Mouse (Mus musculus): Measurements from ENCODE around the gene E430018J23Rik. TPM values are rescaled to one million over a fixed set of nuclear protein-coding genes. Genes with fewer than 3 reads are reported as not detected.
"Not testable (repeated sequence)": the region's sequence is repeated elsewhere in the genome, so short reads cannot be mapped to it uniquely, and the experiment has no call there.

Gene E430018J23Rik
- total and polyA plus RNA-seq, 2 experiments from 2014 or later, result 1.4 to 9.1 TPM

DNA sequence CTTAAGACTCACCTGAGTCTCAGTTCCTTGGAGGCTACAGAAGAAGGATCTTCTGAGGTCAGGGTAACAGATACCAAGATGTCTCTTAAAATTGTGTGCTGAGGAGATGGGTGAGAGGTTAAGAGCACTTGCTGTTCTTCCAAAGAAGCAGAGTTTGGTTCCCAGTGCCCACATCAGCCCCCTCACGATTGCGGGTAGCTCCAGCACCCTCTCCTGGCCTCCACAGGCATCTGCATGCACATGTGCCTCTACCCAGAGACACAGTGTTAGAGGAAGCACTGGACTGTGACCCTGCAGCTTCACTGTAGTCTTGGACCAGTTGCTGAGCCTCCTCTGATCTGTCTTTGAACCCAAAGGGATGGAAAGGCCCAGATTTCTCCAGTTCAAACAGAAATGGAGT lies 9.6 kb upstream of the E430018J23Rik start:
- no peak overlapping the region for H3K9ac ChIP-seq (replicated peaks; ENCODE audit: low read length, poor library complexity, severe bottlenecking)
- 64% methylated on average over 2 of the region's 2 CpGs for WGBS
- no peak overlapping the region for H3K4me3 ChIP-seq (ENCODE audit: low read depth, low read length)
- H3K27me3 ChIP-seq (ENCODE audit: insufficient read depth, low read length), result no peaks in the 10 kb centered on the region
- no peaks in the 10 kb centered on the region for H3K36me3 ChIP-seq (ENCODE audit: insufficient read depth, low read length)
- DNase-seq (ENCODE audit: low spot score) (no peak), ATAC-seq (ENCODE audit: low FRiP score) (no peak)
- TF ChIP-seq CTCF (IDR thresholded peaks at IDR 0.05), result no peak
- no peaks in the 10 kb centered on the region for H3K4me1 ChIP-seq (ENCODE audit: insufficient read depth, low read length)
- H3K27ac ChIP-seq (ENCODE audit: low read depth, low read length), result no peak overlapping the region
- H3K4me2 ChIP-seq (ENCODE audit: low read depth, low read length, poor library complexity, severe bottlenecking), result no peak overlapping the region
- no peaks in the 10 kb centered on the region for H3K9me3 ChIP-seq (ENCODE audit: low read length)

DNA sequence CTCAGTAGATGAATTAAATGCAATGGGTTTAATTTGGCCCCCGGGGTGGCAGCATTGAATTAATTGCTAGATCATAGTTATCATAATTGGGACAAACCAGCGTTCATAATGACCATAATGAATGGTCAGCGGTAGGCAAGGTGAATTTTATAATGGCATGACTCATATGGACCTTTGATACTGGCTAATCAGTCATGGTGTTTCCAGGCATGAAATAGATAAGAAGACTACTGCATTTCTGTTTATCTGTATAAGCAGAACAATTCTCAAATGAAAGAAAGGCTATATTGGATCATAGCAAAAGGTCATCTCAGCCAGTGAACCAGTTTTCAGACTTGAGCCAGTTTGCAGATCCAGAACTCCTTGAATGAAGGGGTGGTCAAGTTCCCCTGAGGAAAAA lies 6.9 kb upstream of the E430018J23Rik start:
- ATAC-seq (ENCODE audit: low FRiP score) (no peak), DNase-seq (ENCODE audit: low spot score) (no peak)
- no peak overlapping the region for H3K9ac ChIP-seq (replicated peaks; ENCODE audit: low read length, poor library complexity, severe bottlenecking)
- no peak overlapping the region for H3K4me2 ChIP-seq (ENCODE audit: low read depth, low read length, poor library complexity, severe bottlenecking)
- no peak overlapping the region for H3K27ac ChIP-seq (ENCODE audit: low read depth, low read length)
- TF ChIP-seq CTCF (IDR thresholded peaks at IDR 0.05), result no peak
- H3K4me1 ChIP-seq (ENCODE audit: insufficient read depth, low read length), result no peaks in the 10 kb centered on the region
- no peak overlapping the region for H3K4me3 ChIP-seq (ENCODE audit: low read depth, low read length)
- no peaks in the 10 kb centered on the region for H3K9me3 ChIP-seq (ENCODE audit: low read length)
- peaks cover 4% of the 10 kb centered on the region; the same call in 1 of the 2 replicates for H3K27me3 ChIP-seq (ENCODE audit: insufficient read depth, low read length)
- WGBS, result 64% methylated on average over 3 of the region's 3 CpGs
- no peaks in the 10 kb centered on the region for H3K36me3 ChIP-seq (ENCODE audit: insufficient read depth, low read length)

DNA sequence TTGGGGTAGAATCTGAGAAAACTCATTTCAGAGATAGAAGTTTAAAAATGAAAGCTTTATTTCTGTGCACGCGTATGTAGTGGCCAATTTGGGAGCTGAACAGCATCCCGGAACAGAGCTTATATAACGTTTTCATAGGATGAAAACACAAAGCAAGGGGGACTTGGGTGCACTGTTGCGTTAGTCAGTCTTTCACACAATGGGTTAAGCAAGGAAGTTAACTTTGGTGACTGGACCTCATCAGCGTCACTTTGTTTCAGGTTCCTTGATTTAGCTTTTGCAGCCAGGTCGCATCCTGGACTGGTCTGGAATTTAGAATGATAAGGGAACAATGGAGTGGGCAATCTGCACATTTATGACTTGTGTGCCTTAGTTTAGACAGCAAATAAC lies 510 bp upstream of the E430018J23Rik start:
- H3K27ac ChIP-seq (ENCODE audit: low read depth, low read length), result peak overlapping the region; percentile 85
- H3K9me3 ChIP-seq (ENCODE audit: low read length), result no peaks in the 10 kb centered on the region
- TF ChIP-seq CTCF (IDR thresholded peaks at IDR 0.05), result no peak
- no peak for DNase-seq (ENCODE audit: low spot score)
- peak overlapping the region; percentile 64 for H3K4me2 ChIP-seq (ENCODE audit: low read depth, low read length, poor library complexity, severe bottlenecking)
- WGBS, result 18% methylated on average over 7 of the region's 7 CpGs
- H3K4me3 ChIP-seq (ENCODE audit: low read depth, low read length), result peak overlapping the region; percentile 58
- H3K9ac ChIP-seq (replicated peaks; ENCODE audit: low read length, poor library complexity, severe bottlenecking), result peak overlapping the region; percentile 89
- no peaks in the 10 kb centered on the region; the same call in 1 of the 2 replicates for H3K36me3 ChIP-seq (ENCODE audit: insufficient read depth, low read length)
- peak; percentile 1; the same call in 1 of the 2 replicates for ATAC-seq (ENCODE audit: low FRiP score)
- H3K4me1 ChIP-seq (ENCODE audit: insufficient read depth, low read length), result peaks cover 6% of the 10 kb centered on the region; the same call in 1 of the 2 replicates
- peaks cover 4% of the 10 kb centered on the region; the same call in 1 of the 2 replicates for H3K27me3 ChIP-seq (ENCODE audit: insufficient read depth, low read length)

GRCm38 (mm10) chr7:127392251-127392824 lies 1.1 kb downstream of the E430018J23Rik start:
- Histone ChIP-seq H3K9ac (replicated peaks; ENCODE audit: low read length, poor library complexity, severe bottlenecking) (peak overlapping the region; percentile 89; the same call in 1 of the 2 replicates), H3K4me1 (ENCODE audit: insufficient read depth, low read length) (peaks cover 6% of the 10 kb centered on the region; the same call in 1 of the 2 replicates), H3K27ac (ENCODE audit: low read depth, low read length) (no peak overlapping the region), H3K4me2 (ENCODE audit: low read depth, low read length, poor library complexity, severe bottlenecking) (peak overlapping the region; percentile 64), H3K27me3 (ENCODE audit: insufficient read depth, low read length) (no peaks in the 10 kb centered on the region), H3K4me3 (ENCODE audit: low read depth, low read length) (peak overlapping the region; percentile 58; the same call in 1 of the 2 replicates), H3K36me3 (ENCODE audit: insufficient read depth, low read length) (no peaks in the 10 kb centered on the region; the same call in 1 of the 2 replicates), H3K9me3 (ENCODE audit: low read length) (no peaks in the 10 kb centered on the region)
- DNase-seq (ENCODE audit: low spot score) (no peak), ATAC-seq (ENCODE audit: low FRiP score) (no peak)
- TF ChIP-seq CTCF (IDR thresholded peaks at IDR 0.05), result no peak
- 88% methylated on average over 8 of the region's 8 CpGs for WGBS

GRCm38 (mm10) chr7:127391538-127391937 lies 1.9 kb downstream of the E430018J23Rik start:
- DNase-seq (ENCODE audit: low spot score) (no peak), ATAC-seq (ENCODE audit: low FRiP score) (no peak)
- Histone ChIP-seq H3K4me1 (ENCODE audit: insufficient read depth, low read length) (peaks cover 6% of the 10 kb centered on the region; the same call in 1 of the 2 replicates), H3K9me3 (ENCODE audit: low read length) (no peaks in the 10 kb centered on the region), H3K4me3 (ENCODE audit: low read depth, low read length) (no peak overlapping the region), H3K27ac (ENCODE audit: low read depth, low read length) (no peak overlapping the region), H3K36me3 (ENCODE audit: insufficient read depth, low read length) (no peaks in the 10 kb centered on the region; the same call in 1 of the 2 replicates), H3K27me3 (ENCODE audit: insufficient read depth, low read length) (no peaks in the 10 kb centered on the region), H3K4me2 (ENCODE audit: low read depth, low read length, poor library complexity, severe bottlenecking) (no peak overlapping the region), H3K9ac (replicated peaks; ENCODE audit: low read length, poor library complexity, severe bottlenecking) (no peak overlapping the region)
- no peak for TF ChIP-seq CTCF (IDR thresholded peaks at IDR 0.05)
- WGBS, result 95% methylated on average over 16 of the region's 16 CpGs

DNA sequence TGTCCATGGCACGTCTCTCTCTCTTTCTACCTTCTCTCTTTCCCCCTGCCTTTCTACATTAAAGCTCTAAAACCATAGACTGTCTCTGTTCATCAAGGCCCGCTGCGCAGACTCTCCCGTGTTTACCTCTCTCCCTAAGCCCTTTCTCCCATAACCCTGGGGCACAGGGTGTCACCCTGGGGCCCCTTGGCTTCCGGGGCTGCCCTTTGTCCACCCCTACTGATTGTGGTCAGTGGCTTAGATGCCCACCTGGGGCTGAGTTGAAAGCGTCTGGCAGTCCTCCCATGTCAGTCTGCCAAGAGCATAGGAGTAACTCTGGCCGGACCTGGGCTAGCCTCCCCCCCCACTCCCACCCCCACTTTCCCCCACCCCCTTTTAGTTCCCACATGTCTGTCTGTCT lies 3.1 kb downstream of the E430018J23Rik start:
- WGBS, result 76% methylated on average over 7 of the region's 7 CpGs
- TF ChIP-seq CTCF (IDR thresholded peaks at IDR 0.05), result no peak
- Histone ChIP-seq H3K4me2 (ENCODE audit: low read depth, low read length, poor library complexity, severe bottlenecking) (no peak overlapping the region), H3K36me3 (ENCODE audit: insufficient read depth, low read length) (no peaks in the 10 kb centered on the region; the same call in 1 of the 2 replicates), H3K9ac (replicated peaks; ENCODE audit: low read length, poor library complexity, severe bottlenecking) (no peak overlapping the region), H3K9me3 (ENCODE audit: low read length) (no peaks in the 10 kb centered on the region), H3K27ac (ENCODE audit: low read depth, low read length) (no peak overlapping the region), H3K4me3 (ENCODE audit: low read depth, low read length) (no peak overlapping the region), H3K4me1 (ENCODE audit: insufficient read depth, low read length) (peaks cover 6% of the 10 kb centered on the region; the same call in 1 of the 2 replicates), H3K27me3 (ENCODE audit: insufficient read depth, low read length) (no peaks in the 10 kb centered on the region)
- DNase-seq (ENCODE audit: low spot score), result no peak
- no peak for ATAC-seq (ENCODE audit: low FRiP score)

- not testable (repeated sequence) for H3K9me3 ChIP-seq (ENCODE audit: low read length)
Measured at GRCm38 (mm10) chr7:127388201-127388600, 5.2 kb downstream of the E430018J23Rik start.

More at GRCm38 (mm10) chr7:127388201-127388600, 5.2 kb downstream of the E430018J23Rik start:
- H3K27me3 ChIP-seq (ENCODE audit: insufficient read depth, low read length); H3K4me3 ChIP-seq (ENCODE audit: low read depth, low read length); H3K27ac ChIP-seq (ENCODE audit: low read depth, low read length); H3K4me1 ChIP-seq (ENCODE audit: insufficient read depth, low read length); H3K4me2 ChIP-seq (ENCODE audit: low read depth, low read length, poor library complexity, severe bottlenecking); H3K36me3 ChIP-seq (ENCODE audit: insufficient read depth, low read length); DNase-seq (ENCODE audit: low spot score); ATAC-seq (ENCODE audit: low FRiP score); H3K9ac ChIP-seq (replicated peaks; ENCODE audit: low read length, poor library complexity, severe bottlenecking): not testable (repeated sequence)
